ENCODE assay signal across 8 mouse cellular contexts in genomic region chr4:84883646-84884045, GRCm38 (mm10). TPM values are rescaled to one million over a fixed set of nuclear protein-coding genes. Genes with fewer than 3 reads are reported as not detected.
DNase-seq lines count a peak whose midpoint lies in the region; ATAC-seq and TF ChIP-seq lines count a peak whose summit lies in the region.

No protein-coding gene starts in this region.

- TF ChIP-seq CTCF in bone marrow, adult 2 months (IDR thresholded peaks at IDR 0.05; ENCODE audit: control insufficient read depth, insufficient read depth, low read length) = no peak
- TF ChIP-seq CTCF in heart, postnatal 0 days (IDR thresholded peaks at IDR 0.05; ENCODE audit: low read depth) = no peak

- intact Hi-C loops in heart, postnatal 25 days (cut with DNase I) = no loop called here

- WGBS in heart, embryonic 13.5 days = 67% methylated on average over 12 of the region's 12 CpGs
- WGBS in bone marrow, adult 2 months = 95% methylated on average over 12 of the region's 12 CpGs
- WGBS in heart, postnatal 0 days = 76% methylated on average over 12 of the region's 12 CpGs

- peaks cover 4% of the 10 kb centered on the region; the same call in 1 of the 2 replicates for H3K9me3 ChIP-seq in heart, embryonic 13.5 days
- H3K9me3 ChIP-seq in heart, postnatal 0 days (replicated peaks; ENCODE audit: control insufficient read depth, low read length) = no peaks in the 10 kb centered on the region
- no peaks in the 10 kb centered on the region for H3K9me3 ChIP-seq in megakaryocyte, embryonic 14.5 days

- H3K4me3 ChIP-seq in heart, embryonic 13.5 days = peak overlapping the region; percentile 78
- H3K4me3 ChIP-seq in bone marrow, adult 2 months (replicated peaks; ENCODE audit: control insufficient read depth, low read depth, low read length) = no peak overlapping the region
- peak overlapping the region; percentile 76 for H3K4me3 ChIP-seq in heart, postnatal 0 days (ENCODE audit: low read depth, low read length)
- peak overlapping the region; percentile 96 for H3K4me3 ChIP-seq in megakaryocyte, embryonic 14.5 days (replicated peaks)

- H3K4me1 ChIP-seq in heart, embryonic 13.5 days = peaks cover 8% of the 10 kb centered on the region
- no peaks in the 10 kb centered on the region for H3K4me1 ChIP-seq in bone marrow, adult 2 months (ENCODE audit: control insufficient read depth, insufficient read depth, low read length)
- no peaks in the 10 kb centered on the region for H3K4me1 ChIP-seq in heart, postnatal 0 days (ENCODE audit: control insufficient read depth, insufficient read depth)
- H3K4me1 ChIP-seq in megakaryocyte, embryonic 14.5 days = peaks cover 19% of the 10 kb centered on the region

- DNase-seq in heart, postnatal 25 days (ENCODE audit: low spot score) = no peak
- DNase-seq in heart, postnatal 0 days (ENCODE audit: low spot score) = no peak
- no peak for DNase-seq in cerebellum, adult 9-10 months
- no peak for DNase-seq in testis, postnatal 10 days (ENCODE audit: low spot score)

- peak overlapping the region; percentile 77 for H3K4me2 ChIP-seq in heart, embryonic 13.5 days
- peak overlapping the region; percentile 81 for H3K4me2 ChIP-seq in heart, postnatal 0 days (ENCODE audit: low read depth, low read length)

- H3K9ac ChIP-seq in heart, embryonic 13.5 days = peak overlapping the region; percentile 94
- H3K9ac ChIP-seq in heart, postnatal 0 days (replicated peaks; ENCODE audit: low read depth, low read length) = peak overlapping the region; percentile 77; the same call in 1 of the 2 replicates

- ATAC-seq in heart, embryonic 13.5 days (ENCODE audit: extremely low read depth, insufficient number of reproducible peaks, low FRiP score, low TSS enrichment) = no peak
- ATAC-seq in heart, postnatal 0 days (ENCODE audit: insufficient read depth, low read depth) = no peak
- ATAC-seq in inflammation-experienced regulatory T-cells, adult 6 months = no peak

- no peaks in the 10 kb centered on the region for H3K36me3 ChIP-seq in heart, embryonic 13.5 days
- H3K36me3 ChIP-seq in heart, postnatal 0 days (replicated peaks; ENCODE audit: control insufficient read depth, insufficient read depth, low read length) = no peaks in the 10 kb centered on the region
- peaks cover 4% of the 10 kb centered on the region for H3K36me3 ChIP-seq in megakaryocyte, embryonic 14.5 days (replicated peaks; ENCODE audit: low read length)

- TF ChIP-seq EP300 in heart, postnatal 0 days (IDR thresholded peaks at IDR 0.05; ENCODE audit: low read depth) = no peak

- no peaks in the 10 kb centered on the region for H3K27me3 ChIP-seq in heart, embryonic 13.5 days (replicated peaks)
- H3K27me3 ChIP-seq in heart, postnatal 0 days (ENCODE audit: control insufficient read depth, insufficient read depth, low read length) = no peaks in the 10 kb centered on the region
- no peaks in the 10 kb centered on the region for H3K27me3 ChIP-seq in megakaryocyte, embryonic 14.5 days (replicated peaks)

- no peak for TF ChIP-seq POLR2A in bone marrow, adult 2 months (IDR thresholded peaks at IDR 0.05; ENCODE audit: borderline replicate concordance, control insufficient read depth, low read depth, low read length)

- H3K27ac ChIP-seq in heart, embryonic 13.5 days (replicated peaks) = peak overlapping the region; percentile 93
- peak overlapping the region; percentile 74; the same call in 1 of the 2 replicates for H3K27ac ChIP-seq in bone marrow, adult 2 months (ENCODE audit: control insufficient read depth, insufficient read depth, low read depth, low read length, poor library complexity)
- no peak overlapping the region for H3K27ac ChIP-seq in heart, postnatal 0 days (ENCODE audit: low read depth)

RNA-seq across cellular contexts. Expression of gene Cntln, which starts 0.5 kb away (rescaled TPM):
- 5.4 and 5.7 TPM in 2 replicates for polyA plus RNA-seq in heart, embryonic 13.5 days (2015; fragmentation: Nextera tagmentation; extraction: Ambion mirVana)
- 1 to 10 TPM; 2.2 to 3.0 TPM for total RNA-seq in heart, postnatal 25 days (2021)
- 8.5 and 9.4 TPM in 2 replicates for polyA plus RNA-seq in bone marrow, adult 2 months (2011; ENCODE audit: insufficient read depth, insufficient read length, low replicate concordance, missing spikeins)
- total RNA-seq in heart, postnatal 0 days (2014; rRNA removed; ENCODE audit: low replicate concordance) = 5.8 and 16.1 TPM in 2 replicates
- polyA plus RNA-seq in heart, postnatal 0 days (2015; fragmentation: Nextera tagmentation; extraction: Ambion mirVana) = 3.2 and 3.3 TPM in 2 replicates
- polyA plus RNA-seq in megakaryocyte, embryonic 14.5 days (2012; ENCODE audit: insufficient read depth, low replicate concordance) = 0.84 TPM in 1 of 2 replicates, not detected in the other
- 1 to 10 TPM; 3.8 to 6.2 (median 4.9) TPM for polyA plus RNA-seq in inflammation-experienced regulatory T-cells, adult 6 months (2017; shearing (Covaris generic))
